Mouse (Mus musculus): ENCODE measurements at regions not wholly inside any gene's neighbourhood (a gene's known extent, or its start where the extent isn't known, plus 50 kb on each side); places are given as distances from the start of the nearest gene placed in this dataset.

DNA sequence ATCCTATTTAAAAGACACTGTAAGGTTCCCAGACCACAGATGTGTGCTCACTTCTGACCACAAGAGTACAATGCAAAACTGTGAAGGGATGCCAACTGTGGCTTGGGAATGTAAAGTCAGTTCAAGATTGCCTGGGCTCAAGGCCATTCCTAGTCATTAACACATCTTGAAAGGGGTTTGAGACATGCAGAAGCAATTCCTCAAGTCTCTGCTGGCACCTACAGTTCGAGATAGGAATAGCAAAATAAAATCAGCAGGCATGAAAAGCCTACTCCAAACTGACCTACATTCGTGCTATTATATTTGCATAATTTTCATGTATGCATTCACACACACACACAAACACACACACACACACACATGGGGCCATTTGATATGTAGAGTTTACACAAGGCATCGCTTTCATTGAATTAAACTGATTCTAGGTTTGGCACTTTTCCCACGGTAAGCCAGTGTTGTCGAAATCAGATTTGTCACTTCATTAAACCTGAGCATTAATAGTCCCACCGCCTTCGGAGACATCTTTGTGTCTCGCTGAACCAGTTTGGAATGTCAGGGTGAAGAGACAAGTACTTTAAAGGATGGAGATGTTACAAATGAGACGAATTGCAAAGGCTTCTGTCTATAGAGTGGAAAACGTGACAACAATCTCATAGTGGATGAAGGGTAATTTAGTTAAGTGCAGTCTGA is 520.9 kb upstream of the Jmjd1c start:
- Histone ChIP-seq H3K4me1 (ENCODE audit: control insufficient read depth, insufficient read depth, insufficient read length) (no peaks in the 10 kb centered on the region), H3K36me3 (ENCODE audit: control insufficient read depth, insufficient read depth, low read length) (no peaks in the 10 kb centered on the region), H3K27me3 (ENCODE audit: control insufficient read depth, insufficient read depth, low read length) (no peaks in the 10 kb centered on the region), H3K4me3 (ENCODE audit: extremely low read depth, insufficient read depth, insufficient read length) (no peak overlapping the region), H3K27ac (ENCODE audit: insufficient read depth, low read length) (no peak overlapping the region)
- no peak for DNase-seq (ENCODE audit: low read depth in 1 of 2, low spot score in 2 of 2)
- WGBS, result 61% methylated on average over 10 of the region's 10 CpGs
- TF ChIP-seq CTCF (IDR thresholded peaks at IDR 0.05; ENCODE audit: extremely low read depth, insufficient read depth, insufficient read length, insufficient replicate concordance) (no peak), POLR2A (IDR thresholded peaks at IDR 0.05; ENCODE audit: low read depth, low read length) (no peak)

- Histone ChIP-seq H3K27ac (ENCODE audit: insufficient read depth, low read length) (no peak overlapping the region), H3K27me3 (ENCODE audit: control insufficient read depth, insufficient read depth, low read length) (no peaks in the 10 kb centered on the region), H3K4me1 (ENCODE audit: control insufficient read depth, insufficient read depth, insufficient read length) (no peaks in the 10 kb centered on the region), H3K36me3 (ENCODE audit: control insufficient read depth, insufficient read depth, low read length) (no peaks in the 10 kb centered on the region), H3K4me3 (ENCODE audit: extremely low read depth, insufficient read depth, insufficient read length) (no peak overlapping the region)
- DNase-seq (ENCODE audit: low read depth in 1 of 2, low spot score in 2 of 2), result no peak
- TF ChIP-seq CTCF (IDR thresholded peaks at IDR 0.05; ENCODE audit: extremely low read depth, insufficient read depth, insufficient read length, insufficient replicate concordance) (no peak), POLR2A (IDR thresholded peaks at IDR 0.05; ENCODE audit: low read depth, low read length) (no peak)
- WGBS, result 65% methylated on average over 3 of the region's 3 CpGs
These were observed 502.9 kb upstream of the Jmjd1c start for GRCm38 (mm10) chr10:66593001-66593400.

DNA sequence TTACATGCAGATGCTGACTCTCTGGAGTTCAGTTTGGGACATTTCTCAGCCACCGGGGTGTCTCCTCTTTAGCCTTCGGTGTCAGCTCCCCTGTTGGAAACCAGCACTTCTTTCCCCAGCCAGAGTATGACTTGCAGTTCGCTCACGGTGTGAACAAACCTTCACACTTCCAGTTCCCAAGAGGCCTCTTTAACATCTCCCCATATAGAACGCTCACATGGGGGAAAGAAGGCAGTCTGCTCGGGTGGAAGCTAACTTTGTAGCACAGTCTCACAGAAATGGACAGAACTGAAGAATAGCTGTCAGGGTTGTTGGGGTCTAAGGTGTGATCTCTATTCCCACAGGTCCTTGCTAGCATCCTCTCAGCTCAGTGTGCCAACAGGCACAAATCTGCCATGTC is 502.4 kb upstream of the Jmjd1c start:
- WGBS, result 64% methylated on average over 6 of the region's 6 CpGs
- Histone ChIP-seq H3K27ac (ENCODE audit: insufficient read depth, low read length) (no peak overlapping the region), H3K4me3 (ENCODE audit: extremely low read depth, insufficient read depth, insufficient read length) (no peak overlapping the region), H3K27me3 (ENCODE audit: control insufficient read depth, insufficient read depth, low read length) (no peaks in the 10 kb centered on the region), H3K36me3 (ENCODE audit: control insufficient read depth, insufficient read depth, low read length) (no peaks in the 10 kb centered on the region), H3K4me1 (ENCODE audit: control insufficient read depth, insufficient read depth, insufficient read length) (no peaks in the 10 kb centered on the region)
- TF ChIP-seq POLR2A (IDR thresholded peaks at IDR 0.05; ENCODE audit: low read depth, low read length) (no peak), CTCF (IDR thresholded peaks at IDR 0.05; ENCODE audit: extremely low read depth, insufficient read depth, insufficient read length, insufficient replicate concordance) (no peak)
- no peak for DNase-seq (ENCODE audit: low read depth in 1 of 2, low spot score in 2 of 2)

- no peaks in the 10 kb centered on the region for H3K36me3 ChIP-seq (ENCODE audit: control insufficient read depth, insufficient read depth, low read length)
- no peak for DNase-seq (ENCODE audit: low read depth in 1 of 2, low spot score in 2 of 2)
- TF ChIP-seq POLR2A (IDR thresholded peaks at IDR 0.05; ENCODE audit: low read depth, low read length), result no peak
- no peak for TF ChIP-seq CTCF (IDR thresholded peaks at IDR 0.05; ENCODE audit: extremely low read depth, insufficient read depth, insufficient read length, insufficient replicate concordance)
- no peaks in the 10 kb centered on the region for H3K27me3 ChIP-seq (ENCODE audit: control insufficient read depth, insufficient read depth, low read length)
- no peak overlapping the region for H3K4me3 ChIP-seq (ENCODE audit: extremely low read depth, insufficient read depth, insufficient read length)
- H3K27ac ChIP-seq (ENCODE audit: insufficient read depth, low read length), result no peak overlapping the region
- no peaks in the 10 kb centered on the region for H3K4me1 ChIP-seq (ENCODE audit: control insufficient read depth, insufficient read depth, insufficient read length)
- WGBS, result 82% methylated on average over 4 of the region's 4 CpGs
These were observed 498.0 kb upstream of the Jmjd1c start for GRCm38 (mm10) chr10:66597952-66598351.

GRCm38 (mm10) chr10:66607141-66607540 is 488.8 kb upstream of the Jmjd1c start:
- WGBS, result 68% methylated on average over 3 of the region's 3 CpGs
- Histone ChIP-seq H3K36me3 (ENCODE audit: control insufficient read depth, insufficient read depth, low read length) (no peaks in the 10 kb centered on the region), H3K4me3 (ENCODE audit: extremely low read depth, insufficient read depth, insufficient read length) (no peak overlapping the region), H3K27me3 (ENCODE audit: control insufficient read depth, insufficient read depth, low read length) (no peaks in the 10 kb centered on the region), H3K27ac (ENCODE audit: insufficient read depth, low read length) (no peak overlapping the region), H3K4me1 (ENCODE audit: control insufficient read depth, insufficient read depth, insufficient read length) (no peaks in the 10 kb centered on the region)
- DNase-seq (ENCODE audit: low read depth in 1 of 2, low spot score in 2 of 2), result no peak
- TF ChIP-seq POLR2A (IDR thresholded peaks at IDR 0.05; ENCODE audit: low read depth, low read length) (no peak), CTCF (IDR thresholded peaks at IDR 0.05; ENCODE audit: extremely low read depth, insufficient read depth, insufficient read length, insufficient replicate concordance) (no peak)

DNA sequence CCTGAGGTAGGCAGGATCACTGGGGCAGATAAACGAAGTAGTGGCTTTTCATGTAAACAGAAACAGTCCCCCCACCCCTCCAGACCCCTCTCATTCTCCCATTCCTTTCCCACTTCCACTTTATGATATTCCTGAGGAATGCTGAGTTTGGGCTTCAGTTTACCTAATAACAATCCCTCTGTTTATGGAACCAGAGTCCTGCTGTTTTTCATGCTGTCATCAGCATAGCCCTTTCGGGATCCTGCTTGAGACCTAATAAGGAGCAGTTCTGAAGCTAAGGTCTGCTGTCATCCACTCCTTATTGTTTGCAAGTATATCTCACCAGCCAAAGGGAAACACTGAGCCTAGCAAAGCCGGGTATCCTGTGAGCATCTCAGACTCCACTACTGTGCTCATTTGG is 479.6 kb upstream of the Jmjd1c start:
- 52% methylated on average over 3 of the region's 3 CpGs for WGBS

GRCm38 (mm10) chr10:66630996-66631395 is 464.9 kb upstream of the Jmjd1c start:
- WGBS, result 70% methylated on average over 3 of the region's 3 CpGs
- Histone ChIP-seq H3K4me1 (ENCODE audit: control insufficient read depth, insufficient read depth, insufficient read length) (no peaks in the 10 kb centered on the region), H3K36me3 (ENCODE audit: control insufficient read depth, insufficient read depth, low read length) (no peaks in the 10 kb centered on the region), H3K4me3 (ENCODE audit: extremely low read depth, insufficient read depth, insufficient read length) (no peak overlapping the region), H3K27me3 (ENCODE audit: control insufficient read depth, insufficient read depth, low read length) (no peaks in the 10 kb centered on the region), H3K27ac (ENCODE audit: insufficient read depth, low read length) (no peak overlapping the region)
- TF ChIP-seq CTCF (IDR thresholded peaks at IDR 0.05; ENCODE audit: extremely low read depth, insufficient read depth, insufficient read length, insufficient replicate concordance) (no peak), POLR2A (IDR thresholded peaks at IDR 0.05; ENCODE audit: low read depth, low read length) (no peak)
- no peak for DNase-seq (ENCODE audit: low read depth in 1 of 2, low spot score in 2 of 2)

More for the DNA sequence above, 479.6 kb upstream of the Jmjd1c start:
- Histone ChIP-seq H3K27ac (ENCODE audit: insufficient read depth, low read length) (no peak overlapping the region), H3K36me3 (ENCODE audit: control insufficient read depth, insufficient read depth, low read length) (no peaks in the 10 kb centered on the region), H3K4me1 (ENCODE audit: control insufficient read depth, insufficient read depth, insufficient read length) (no peaks in the 10 kb centered on the region), H3K4me3 (ENCODE audit: extremely low read depth, insufficient read depth, insufficient read length) (no peak overlapping the region), H3K27me3 (ENCODE audit: control insufficient read depth, insufficient read depth, low read length) (no peaks in the 10 kb centered on the region)
- DNase-seq (ENCODE audit: low read depth in 1 of 2, low spot score in 2 of 2), result no peak
- TF ChIP-seq POLR2A (IDR thresholded peaks at IDR 0.05; ENCODE audit: low read depth, low read length) (no peak), CTCF (IDR thresholded peaks at IDR 0.05; ENCODE audit: extremely low read depth, insufficient read depth, insufficient read length, insufficient replicate concordance) (no peak)
